Mouse (Mus musculus): ENCODE measurements around the gene Guca1a. TPM values are rescaled to one million over a fixed set of nuclear protein-coding genes. Genes with fewer than 3 reads are reported as not detected.

The Guca1a gene
- total RNA-seq, 2 experiments from 2014 or later, result 1.2 to 1.7 TPM

Other genes with a start within 250 kb of the Guca1a start
- 10 to 100 TPM; 37.5 to 52.8 TPM for gene Mrps10, start 31.7 kb downstream of the Guca1a start, total RNA-seq (2021)
- 1 to 10 TPM in 1 of 2 experiments, under 1 TPM in 1; 0.60 to 2.4 TPM for gene Guca1b, start 15.2 kb downstream of the Guca1a start, total RNA-seq (2021)
- under 1 TPM; 0.23 to 0.60 TPM for gene AI661453, start 36.0 kb upstream of the Guca1a start, total RNA-seq (2021)
- not detected for gene 1700001C19Rik, start 36.8 kb upstream of the Guca1a start, total RNA-seq (2021)
- 10 to 100 TPM; 18.5 to 21.2 TPM for gene Taf8, start 101.7 kb upstream of the Guca1a start, total RNA-seq (2021)
- 100 to 1,000 TPM; 408 to 430 TPM for gene Ccnd3, start 104.5 kb upstream of the Guca1a start, total RNA-seq (2021)
- gene Bysl, start 210.9 kb upstream of the Guca1a start, total RNA-seq (2021), result 10 to 100 TPM; 18.7 to 24.8 TPM
- 10 to 100 TPM; 39.5 to 40.0 TPM for gene Med20, start 211.0 kb upstream of the Guca1a start, total RNA-seq (2021)
- 1 to 10 TPM; 3.4 to 3.7 TPM for gene Gm20517, start 211.0 kb upstream of the Guca1a start, total RNA-seq (2021)
- gene Usp49, start 230.1 kb upstream of the Guca1a start, total RNA-seq (2021), result 1 to 10 TPM; 4.1 to 5.6 TPM

Data from adrenal gland, postnatal 36 days (tissue).